Mouse (Mus musculus): ENCODE results near the gene Rapgefl1. TPM values are rescaled to one million over a fixed set of nuclear protein-coding genes. Genes with fewer than 3 reads are reported as not detected.

Rapgefl1 gene
- polyA plus RNA-seq, 1 experiment from 2014 or later = 1.6 TPM

GRCm38 (mm10) chr11:98863028-98863750, 26.6 kb downstream of the Rapgefl1 start, which contains the start of gene Wipf2:
Gene Wipf2, plus strand, starts transcription at chr11:98863638.
- Histone ChIP-seq H3K4me3 (ENCODE audit: low read depth, low read length) (peak within 1 kb of the TSS; percentile 65), H3K36me3 (ENCODE audit: control insufficient read depth, insufficient read depth, low read length) (no peaks in the 10 kb centered on the region), H3K9ac (ENCODE audit: low read length) (peak within 1 kb of the TSS; percentile 67), H3K9me3 (ENCODE audit: control insufficient read depth, low read length) (no peaks in the 10 kb centered on the region), H3K4me1 (ENCODE audit: control insufficient read depth, insufficient read depth, low read length) (peaks cover 10% of the 10 kb centered on the region), H3K27ac (ENCODE audit: low read depth, low read length) (peak within 1 kb of the TSS; percentile 87), H3K27me3 (ENCODE audit: control insufficient read depth, insufficient read depth, low read length) (no peaks in the 10 kb centered on the region), H3K4me2 (peak within 1 kb of the TSS; percentile 80)
- DNase-seq (ENCODE audit: low spot score, missing footprints) (peak; percentile 99), ATAC-seq (ENCODE audit: low FRiP score) (peak; percentile 92)
- WGBS = 7% methylated on average over 41 of the region's 41 CpGs

DNA sequence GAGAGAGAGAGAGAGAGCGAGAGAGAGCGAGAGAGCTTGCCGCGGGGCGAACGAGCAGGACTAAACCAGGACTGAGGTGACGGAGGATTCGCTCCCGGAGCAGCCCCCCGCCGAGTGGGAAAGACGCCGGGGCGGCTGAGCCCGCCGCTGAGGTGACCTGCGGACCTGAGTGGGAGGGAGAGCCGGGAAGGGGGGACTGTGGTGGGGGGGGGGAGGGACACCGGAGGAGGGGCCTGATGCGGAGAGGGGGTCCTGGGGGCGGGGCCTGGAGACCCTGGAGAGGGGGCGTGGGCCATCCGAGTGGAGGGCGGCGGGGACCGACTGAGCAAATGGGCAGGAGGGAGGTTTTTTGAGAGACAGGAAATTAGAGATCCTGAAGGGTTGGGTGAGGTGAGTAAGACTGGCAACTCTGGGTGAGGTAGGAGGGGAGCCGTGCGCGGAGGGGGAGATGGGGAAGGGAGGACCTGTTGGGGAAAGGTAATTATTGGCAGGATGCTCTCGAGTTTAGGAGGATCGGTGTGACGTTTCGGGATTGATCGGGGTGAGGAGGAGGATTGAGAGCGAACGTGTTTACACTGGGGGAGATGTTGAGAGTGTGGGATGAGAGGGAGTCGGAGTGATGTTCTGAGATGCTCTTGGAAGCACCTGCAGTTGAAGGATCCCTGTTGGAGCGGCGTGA, 27.3 kb downstream of the Rapgefl1 start:
- DNase-seq (ENCODE audit: low spot score, missing footprints) (peak; percentile 96), ATAC-seq (ENCODE audit: low FRiP score) (peak; percentile 76)
- H3K27ac ChIP-seq (ENCODE audit: low read depth, low read length) = peak overlapping the region; percentile 87
- peaks cover 2% of the 10 kb centered on the region; the same call in 1 of the 2 replicates for H3K36me3 ChIP-seq (ENCODE audit: control insufficient read depth, insufficient read depth, low read length)
- peak overlapping the region; percentile 80 for H3K4me2 ChIP-seq
- no peaks in the 10 kb centered on the region for H3K27me3 ChIP-seq (ENCODE audit: control insufficient read depth, insufficient read depth, low read length)
- no peaks in the 10 kb centered on the region for H3K9me3 ChIP-seq (ENCODE audit: control insufficient read depth, low read length)
- peak overlapping the region; percentile 67 for H3K9ac ChIP-seq (ENCODE audit: low read length)
- WGBS = under 1% methylated on average over 34 of the region's 39 CpGs
- H3K4me1 ChIP-seq (ENCODE audit: control insufficient read depth, insufficient read depth, low read length) = peaks cover 10% of the 10 kb centered on the region
- H3K4me3 ChIP-seq (ENCODE audit: low read depth, low read length) = peak overlapping the region; percentile 65

DNA sequence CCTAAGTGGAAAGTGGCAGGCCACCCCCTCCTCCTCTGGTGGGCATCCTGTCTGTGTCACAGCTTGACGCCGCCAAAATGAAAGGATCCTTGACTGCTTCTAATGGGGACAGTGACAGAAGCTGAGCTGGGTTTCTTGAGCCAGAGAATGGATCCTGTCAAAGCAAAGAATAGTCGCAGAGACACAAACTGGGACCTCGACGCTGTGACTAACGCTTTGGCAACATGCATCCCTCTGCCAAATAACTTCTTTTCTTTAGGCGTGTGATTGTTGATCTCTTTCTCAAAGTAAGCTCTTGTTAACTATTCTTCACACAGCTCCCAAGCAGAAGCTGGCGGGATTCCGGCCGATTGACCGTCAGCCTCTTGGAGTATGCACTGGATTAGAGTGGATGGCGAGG, 30.7 kb downstream of the Rapgefl1 start:
- no peak overlapping the region for H3K4me3 ChIP-seq (ENCODE audit: low read depth, low read length)
- peaks cover 2% of the 10 kb centered on the region; the same call in 1 of the 2 replicates for H3K36me3 ChIP-seq (ENCODE audit: control insufficient read depth, insufficient read depth, low read length)
- H3K9ac ChIP-seq (ENCODE audit: low read length) = no peak overlapping the region
- ATAC-seq (ENCODE audit: low FRiP score) (no peak), DNase-seq (ENCODE audit: low spot score, missing footprints) (no peak)
- no peaks in the 10 kb centered on the region for H3K27me3 ChIP-seq (ENCODE audit: control insufficient read depth, insufficient read depth, low read length)
- 55% methylated on average over 12 of the region's 12 CpGs for WGBS
- H3K9me3 ChIP-seq (ENCODE audit: control insufficient read depth, low read length) = no peaks in the 10 kb centered on the region
- H3K4me2 ChIP-seq = no peak overlapping the region
- peaks cover 10% of the 10 kb centered on the region for H3K4me1 ChIP-seq (ENCODE audit: control insufficient read depth, insufficient read depth, low read length)
- no peak overlapping the region for H3K27ac ChIP-seq (ENCODE audit: low read depth, low read length)

- H3K36me3 ChIP-seq (ENCODE audit: control insufficient read depth, insufficient read depth, low read length) = peaks cover 2% of the 10 kb centered on the region; the same call in 1 of the 2 replicates
- no peaks in the 10 kb centered on the region for H3K9me3 ChIP-seq (ENCODE audit: control insufficient read depth, low read length)
- H3K4me2 ChIP-seq = no peak overlapping the region
- no peaks in the 10 kb centered on the region for H3K27me3 ChIP-seq (ENCODE audit: control insufficient read depth, insufficient read depth, low read length)
- H3K9ac ChIP-seq (ENCODE audit: low read length) = no peak overlapping the region
- DNase-seq (ENCODE audit: low spot score, missing footprints) (no peak), ATAC-seq (ENCODE audit: low FRiP score) (no peak)
- no peak overlapping the region for H3K4me3 ChIP-seq (ENCODE audit: low read depth, low read length)
- WGBS = 93% methylated on average over 8 of the region's 8 CpGs
- no peak overlapping the region for H3K27ac ChIP-seq (ENCODE audit: low read depth, low read length)
- 0 out of 2 replicates have a peak, but pooled peaks cover 4% of the 10 kb centered on the region for H3K4me1 ChIP-seq (ENCODE audit: control insufficient read depth, insufficient read depth, low read length)
These were observed 33.3 kb downstream of the Rapgefl1 start for GRCm38 (mm10) chr11:98869906-98870305.

DNA sequence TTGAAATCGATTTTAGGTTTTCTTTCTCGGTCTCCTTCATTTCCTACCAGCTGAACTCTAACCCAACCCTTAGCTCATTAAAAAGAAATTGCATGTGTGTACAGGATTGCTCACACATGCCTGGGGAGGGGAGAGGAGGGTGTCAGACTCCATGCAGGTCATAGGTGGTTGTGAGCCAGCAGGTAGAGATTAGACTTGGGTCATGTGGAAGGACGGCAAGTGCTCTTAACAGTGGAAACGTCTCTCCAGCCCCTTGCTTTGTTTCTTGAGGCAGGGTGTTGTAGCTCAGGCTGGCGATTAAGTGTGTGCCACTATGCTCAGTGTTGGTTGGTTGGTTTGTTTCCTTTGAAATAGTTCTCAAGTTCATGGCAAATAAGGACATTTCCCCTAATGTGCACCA, 34.2 kb downstream of the Rapgefl1 start:
- Histone ChIP-seq H3K4me3 (ENCODE audit: low read depth, low read length) (no peak overlapping the region), H3K27ac (ENCODE audit: low read depth, low read length) (no peak overlapping the region), H3K27me3 (ENCODE audit: control insufficient read depth, insufficient read depth, low read length) (no peaks in the 10 kb centered on the region), H3K9ac (ENCODE audit: low read length) (no peak overlapping the region), H3K9me3 (ENCODE audit: control insufficient read depth, low read length) (no peaks in the 10 kb centered on the region), H3K36me3 (ENCODE audit: control insufficient read depth, insufficient read depth, low read length) (peaks cover 2% of the 10 kb centered on the region; the same call in 1 of the 2 replicates), H3K4me2 (no peak overlapping the region), H3K4me1 (ENCODE audit: control insufficient read depth, insufficient read depth, low read length) (0 out of 2 replicates have a peak, but pooled peaks cover 4% of the 10 kb centered on the region)
- no peak for ATAC-seq (ENCODE audit: low FRiP score)
- peak; percentile 77 for DNase-seq (ENCODE audit: low spot score, missing footprints)
- WGBS = 81% methylated on average over 5 of the region's 5 CpGs

- Histone ChIP-seq H3K4me2 (no peak overlapping the region), H3K9me3 (ENCODE audit: control insufficient read depth, low read length) (no peaks in the 10 kb centered on the region), H3K4me3 (ENCODE audit: low read depth, low read length) (no peak overlapping the region), H3K36me3 (ENCODE audit: control insufficient read depth, insufficient read depth, low read length) (peaks cover 2% of the 10 kb centered on the region; the same call in 1 of the 2 replicates), H3K27ac (ENCODE audit: low read depth, low read length) (no peak overlapping the region), H3K4me1 (ENCODE audit: control insufficient read depth, insufficient read depth, low read length) (0 out of 2 replicates have a peak, but pooled peaks cover 4% of the 10 kb centered on the region), H3K27me3 (ENCODE audit: control insufficient read depth, insufficient read depth, low read length) (no peaks in the 10 kb centered on the region), H3K9ac (ENCODE audit: low read length) (no peak overlapping the region)
- DNase-seq (ENCODE audit: low spot score, missing footprints) (peak; percentile 67), ATAC-seq (ENCODE audit: low FRiP score) (no peak)
- 62% methylated on average over 4 of the region's 4 CpGs for WGBS
These were observed 34.8 kb downstream of the Rapgefl1 start for GRCm38 (mm10) chr11:98871416-98871815.

DNA sequence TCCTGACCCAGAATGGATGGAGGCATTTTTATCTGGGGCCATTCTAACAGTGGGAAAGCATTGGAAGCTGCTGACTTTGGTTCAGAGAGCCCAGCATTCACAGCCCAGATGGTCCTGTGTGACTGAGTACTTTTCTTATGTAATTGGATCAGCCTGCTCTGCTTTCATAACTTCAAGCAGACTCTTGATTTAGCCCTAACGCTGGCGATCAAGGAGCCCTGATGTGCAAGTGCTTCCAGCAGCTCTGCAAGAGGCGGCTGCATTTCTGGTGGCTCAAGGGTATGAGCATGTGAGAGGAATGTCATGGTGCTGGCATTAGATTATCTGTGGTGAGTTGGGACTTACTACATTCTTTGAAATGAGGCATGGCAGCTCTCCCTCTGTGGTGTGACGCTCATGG, 35.5 kb downstream of the Rapgefl1 start:
- H3K27ac ChIP-seq (ENCODE audit: low read depth, low read length) = peak overlapping the region; percentile 25; the same call in 1 of the 2 replicates
- ATAC-seq (ENCODE audit: low FRiP score) (no peak), DNase-seq (ENCODE audit: low spot score, missing footprints) (peak; percentile 33)
- no peak overlapping the region for H3K4me3 ChIP-seq (ENCODE audit: low read depth, low read length)
- no peak overlapping the region for H3K4me2 ChIP-seq
- H3K36me3 ChIP-seq (ENCODE audit: control insufficient read depth, insufficient read depth, low read length) = peaks cover 2% of the 10 kb centered on the region; the same call in 1 of the 2 replicates
- 0 out of 2 replicates have a peak, but pooled peaks cover 4% of the 10 kb centered on the region for H3K4me1 ChIP-seq (ENCODE audit: control insufficient read depth, insufficient read depth, low read length)
- H3K9me3 ChIP-seq (ENCODE audit: control insufficient read depth, low read length) = no peaks in the 10 kb centered on the region
- H3K9ac ChIP-seq (ENCODE audit: low read length) = no peak overlapping the region
- WGBS = 64% methylated on average over 4 of the region's 4 CpGs
- no peaks in the 10 kb centered on the region for H3K27me3 ChIP-seq (ENCODE audit: control insufficient read depth, insufficient read depth, low read length)

- H3K36me3 ChIP-seq (ENCODE audit: control insufficient read depth, insufficient read depth, low read length) = no peaks in the 10 kb centered on the region
- DNase-seq (ENCODE audit: low spot score, missing footprints) (peak; percentile 47), ATAC-seq (ENCODE audit: low FRiP score) (no peak)
- no peaks in the 10 kb centered on the region for H3K4me1 ChIP-seq (ENCODE audit: control insufficient read depth, insufficient read depth, low read length)
- no peak overlapping the region for H3K4me2 ChIP-seq
- H3K9ac ChIP-seq (ENCODE audit: low read length) = no peak overlapping the region
- 96% methylated on average over 9 of the region's 9 CpGs for WGBS
- no peaks in the 10 kb centered on the region for H3K9me3 ChIP-seq (ENCODE audit: control insufficient read depth, low read length)
- no peaks in the 10 kb centered on the region for H3K27me3 ChIP-seq (ENCODE audit: control insufficient read depth, insufficient read depth, low read length)
- H3K27ac ChIP-seq (ENCODE audit: low read depth, low read length) = no peak overlapping the region
- no peak overlapping the region for H3K4me3 ChIP-seq (ENCODE audit: low read depth, low read length)
These were observed 37.3 kb downstream of the Rapgefl1 start for GRCm38 (mm10) chr11:98873900-98874299.

DNA sequence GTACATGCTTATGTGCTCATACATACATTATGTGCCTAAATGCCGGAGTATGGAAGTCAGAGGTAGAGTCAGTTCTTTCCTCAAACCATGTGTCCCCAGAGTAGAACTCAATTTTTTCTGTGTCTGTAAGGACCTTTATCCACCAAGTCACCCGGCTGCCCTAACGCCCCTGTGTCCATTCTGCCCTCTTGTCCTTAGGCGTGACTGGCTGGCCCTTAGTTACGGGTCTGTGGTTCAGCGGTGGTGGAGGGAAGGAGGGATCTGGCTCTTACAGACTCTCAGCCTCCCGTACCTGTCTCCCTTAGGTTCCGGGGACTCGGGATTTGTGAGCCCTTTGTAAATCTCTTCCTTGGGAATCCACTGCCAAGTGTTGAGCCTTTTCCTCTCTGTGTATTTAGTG, 40.4 kb downstream of the Rapgefl1 start:
- H3K9me3 ChIP-seq (ENCODE audit: control insufficient read depth, low read length) = no peaks in the 10 kb centered on the region
- H3K9ac ChIP-seq (ENCODE audit: low read length) = no peak overlapping the region
- H3K27me3 ChIP-seq (ENCODE audit: control insufficient read depth, insufficient read depth, low read length) = no peaks in the 10 kb centered on the region
- ATAC-seq (ENCODE audit: low FRiP score) = no peak
- H3K4me2 ChIP-seq = no peak overlapping the region
- H3K4me1 ChIP-seq (ENCODE audit: control insufficient read depth, insufficient read depth, low read length) = no peaks in the 10 kb centered on the region
- H3K36me3 ChIP-seq (ENCODE audit: control insufficient read depth, insufficient read depth, low read length) = no peaks in the 10 kb centered on the region; the same call in 1 of the 2 replicates
- no peak overlapping the region for H3K27ac ChIP-seq (ENCODE audit: low read depth, low read length)
- no peak overlapping the region for H3K4me3 ChIP-seq (ENCODE audit: low read depth, low read length)
- 63% methylated on average over 9 of the region's 9 CpGs for WGBS
- DNase-seq (ENCODE audit: low spot score, missing footprints) = no peak
